Comparison of ENCODE assay signal across 8 mouse cellular contexts in the genomic region with DNA sequence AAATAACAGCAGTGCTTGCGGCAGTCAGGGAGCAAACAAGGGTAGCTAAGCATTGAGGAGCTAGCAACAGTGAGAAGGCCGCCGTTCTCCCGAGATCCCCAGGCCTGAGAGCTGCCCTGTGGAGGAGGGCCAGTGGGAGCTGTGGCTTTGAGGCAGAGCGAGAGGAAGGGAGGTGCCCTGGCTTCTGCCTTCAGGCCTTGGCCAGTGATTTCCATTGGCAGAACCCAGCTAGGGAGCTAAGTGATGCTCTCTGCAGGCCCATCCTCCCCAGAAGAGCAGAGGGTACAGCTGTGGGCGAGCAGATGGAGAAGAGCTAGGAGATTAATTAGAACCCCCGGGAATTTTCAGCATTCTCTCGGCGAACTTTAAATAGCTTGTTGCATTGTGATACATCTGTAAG. TPM values are rescaled to one million over a fixed set of nuclear protein-coding genes. Genes with fewer than 3 reads are reported as not detected.
DNase-seq lines count a peak whose midpoint lies in the region; ATAC-seq and TF ChIP-seq lines count a peak whose summit lies in the region.

No protein-coding gene starts in this region.

- H3K4me2 ChIP-seq in lung, postnatal 0 days (replicated peaks; ENCODE audit: low read depth, low read length) = no peak overlapping the region
- H3K4me2 ChIP-seq in embryonic facial prominence, embryonic 12.5 days (replicated peaks) = no peak overlapping the region

- no peak for ATAC-seq in lung, postnatal 0 days
- ATAC-seq in embryonic facial prominence, embryonic 12.5 days (ENCODE audit: insufficient number of reproducible peaks, insufficient read depth, low FRiP score, low TSS enrichment) = 0 out of 2 replicates have a peak, but pooled peaks have one; percentile 47

- H3K9ac ChIP-seq in lung, postnatal 0 days (replicated peaks; ENCODE audit: low read depth) = no peak overlapping the region
- H3K9ac ChIP-seq in embryonic facial prominence, embryonic 12.5 days = no peak overlapping the region

- H3K4me3 ChIP-seq in lung, postnatal 0 days (ENCODE audit: low read depth, low read length) = no peak overlapping the region
- H3K4me3 ChIP-seq in embryonic facial prominence, embryonic 12.5 days = no peak overlapping the region

- H3K27ac ChIP-seq in lung, postnatal 0 days (ENCODE audit: low read length) = no peak overlapping the region
- no peak overlapping the region for H3K27ac ChIP-seq in embryonic facial prominence, embryonic 12.5 days

- TF ChIP-seq CTCF in lung, postnatal 0 days (IDR thresholded peaks at IDR 0.05) = no peak

- H3K4me1 ChIP-seq in lung, postnatal 0 days (ENCODE audit: insufficient read depth, low read depth, low read length) = no peaks in the 10 kb centered on the region; the same call in none of the 2 replicates
- H3K4me1 ChIP-seq in embryonic facial prominence, embryonic 12.5 days = peaks cover 3% of the 10 kb centered on the region; the same call in 1 of the 2 replicates

- H3K27me3 ChIP-seq in lung, postnatal 0 days (replicated peaks; ENCODE audit: insufficient read depth, low read length) = no peaks in the 10 kb centered on the region
- no peaks in the 10 kb centered on the region for H3K27me3 ChIP-seq in embryonic facial prominence, embryonic 12.5 days

- 60% methylated on average over 9 of the region's 9 CpGs for WGBS in lung, postnatal 0 days
- 48% methylated on average over 9 of the region's 9 CpGs for WGBS in embryonic facial prominence, embryonic 12.5 days

- no peaks in the 10 kb centered on the region for H3K36me3 ChIP-seq in lung, postnatal 0 days (ENCODE audit: insufficient read depth, low read length)
- no peaks in the 10 kb centered on the region for H3K36me3 ChIP-seq in embryonic facial prominence, embryonic 12.5 days

- intact Hi-C loops in heart, postnatal 14 days (cut with DNase I) = no loop called here

- H3K9me3 ChIP-seq in lung, postnatal 0 days (ENCODE audit: low read length) = no peaks in the 10 kb centered on the region
- no peaks in the 10 kb centered on the region for H3K9me3 ChIP-seq in embryonic facial prominence, embryonic 12.5 days

- peak; percentile 27 for DNase-seq in lung, postnatal 14 days
- no peak for DNase-seq in lung, postnatal 0 days (ENCODE audit: low spot score)
- peak; percentile 54 to 65 for DNase-seq in heart, postnatal 14 days
- DNase-seq in layer of hippocampus, postnatal 36 days = peak; percentile 40 to 46
- peak; percentile 44 for DNase-seq in ovary, postnatal 14 days (ENCODE audit: low spot score)
- no peak for DNase-seq in adrenal gland, adult 8-10 months
- DNase-seq in urinary bladder, postnatal 10 days (ENCODE audit: low spot score) = no peak

- TF ChIP-seq EP300 in lung, postnatal 0 days (IDR thresholded peaks at IDR 0.05) = no peak

RNA-seq across cellular contexts. Expression of gene Myo6, which starts 8.8 kb away (rescaled TPM):
- 23.1 and 29.1 TPM in 2 replicates for polyA plus RNA-seq in lung, postnatal 0 days (2015; fragmentation: Nextera tagmentation; extraction: Ambion mirVana)
- polyA plus RNA-seq in embryonic facial prominence, embryonic 12.5 days (2016; fragmentation: Nextera tagmentation; extraction: Ambion mirVana) = 12.6 and 15.0 TPM in 2 replicates
- total RNA-seq in heart, postnatal 14 days (2021) = 10 to 100 TPM; 16.9 to 18.0 TPM
- total RNA-seq in layer of hippocampus, postnatal 36 days (2021) = 10 to 100 TPM; 77.8 to 82.3 TPM
- total RNA-seq in adrenal gland, adult 8-10 months (2022) = 10 to 100 TPM; 27.8 to 51.3 (median 42.8) TPM

Comparison
In these comparisons a context has a peak if more than half of its experiments do, and no peak if none do; other contexts are left out.
1. DNase-seq: peak in lung, postnatal 14 days (single experiment), heart, postnatal 14 days (2 of 2), layer of hippocampus, postnatal 36 days (2 of 2) and ovary, postnatal 14 days (single experiment); none in lung, postnatal 0 days (single experiment), adrenal gland, adult 8-10 months (single experiment) and urinary bladder, postnatal 10 days (single experiment).